Mouse (Mus musculus) T-helper 17 cell (primary cell): ENCODE data around the gene Efna1.

Experiments used
- in situ Hi-C, 2 experiments: fragments of 300-600 bp; cut with MboI, MseI; formaldehyde crosslinking; loops; 1 replicate in 1 of 2; 2 replicates in 1 of 2; pipeline ENCODE4 v1.15.1; 2025; ENCODE audit warnings: high pct_unique_total_duplicates in 2 of 2

The Efna1 gene

DNA sequence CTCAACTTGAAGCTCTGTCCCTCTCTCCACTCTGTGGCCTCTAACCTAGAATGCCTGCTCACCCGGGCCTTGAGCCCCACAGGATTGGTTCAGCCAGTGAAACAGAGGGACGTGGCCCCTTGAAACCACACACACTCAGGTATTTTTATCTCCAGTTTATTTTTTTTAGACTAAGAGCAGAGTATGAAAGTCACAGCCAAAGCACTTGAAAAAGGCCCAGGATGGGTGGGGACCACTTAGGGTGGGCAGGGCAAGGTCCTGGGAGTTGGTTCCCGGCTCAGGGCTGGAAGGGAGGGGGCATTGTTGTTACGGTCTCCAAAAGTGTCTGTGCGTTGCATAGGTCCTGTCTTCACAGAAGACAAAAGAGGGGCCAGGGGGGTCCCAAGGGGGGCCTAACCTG, 33.4 kb upstream of the Efna1 start:
- in situ Hi-C loops: no loop called here

DNA sequence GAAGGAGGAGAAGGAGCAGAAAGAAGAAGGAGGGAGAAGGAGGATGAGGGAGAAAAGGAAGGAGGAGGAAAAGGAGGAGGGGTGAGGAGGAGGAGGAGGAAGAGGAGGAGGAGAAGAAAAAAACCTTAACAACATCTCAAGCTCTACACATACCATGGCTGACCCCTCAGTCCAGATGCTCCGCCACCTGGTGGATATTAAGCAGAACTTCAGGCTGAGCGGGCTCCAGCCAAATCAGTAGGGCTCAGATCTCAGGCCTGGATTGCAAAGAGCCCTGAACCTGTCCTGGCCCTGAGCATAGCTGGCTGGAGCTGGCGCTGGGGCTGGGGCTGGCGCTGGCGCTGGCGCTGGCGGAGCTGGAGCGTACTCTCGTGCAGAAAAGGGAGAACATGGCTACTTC, 27.1 kb upstream of the Efna1 start:
- in situ Hi-C loops: loop anchor here in 1 of 2 experiments (5.0 kb wide), 1 partner anchor 61 kb away; the partner anchor contains the start of genes Krtcap2 and Trim46

DNA sequence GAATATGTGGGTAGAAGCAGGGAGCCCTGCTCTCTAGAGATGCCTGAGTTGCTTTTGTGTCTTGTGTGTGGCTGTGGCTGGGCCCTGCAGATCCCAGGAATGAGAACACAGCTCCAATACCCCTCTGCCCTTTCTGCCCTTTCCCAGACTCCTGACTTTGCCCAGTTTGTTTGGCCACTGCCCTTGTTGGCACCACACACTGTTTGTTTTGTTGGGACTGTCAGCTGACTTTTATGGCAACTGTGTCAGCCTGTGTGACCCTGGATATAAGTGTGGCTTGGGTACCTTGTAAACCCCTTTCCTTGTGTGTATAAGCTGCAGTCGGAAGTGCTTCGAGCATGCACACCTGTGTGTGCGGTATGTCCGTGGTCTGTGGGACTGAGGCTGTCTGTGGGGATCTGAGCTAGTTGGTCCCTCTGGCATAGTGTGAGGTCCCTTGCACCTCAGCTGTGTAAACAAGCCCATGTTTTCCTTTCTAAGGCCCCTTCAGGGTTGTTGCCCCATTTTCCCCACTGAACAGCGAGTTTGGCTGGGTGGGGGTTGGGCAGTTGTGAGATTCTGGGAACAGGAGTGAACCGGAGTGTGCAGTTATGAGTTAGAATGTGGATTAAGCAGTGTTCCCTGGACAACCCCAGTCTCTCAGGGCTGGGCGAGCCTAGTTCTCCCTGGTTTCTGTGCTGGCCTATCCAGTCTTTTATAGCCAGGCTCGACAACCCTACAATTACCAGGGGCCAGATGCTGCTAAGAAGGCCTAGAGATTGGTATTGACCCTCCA, 24.8 kb upstream of the Efna1 start:
- in situ Hi-C loops: loop anchor here in 1 of 2 experiments (5.0 kb wide), 1 partner anchor 58 kb away; the partner anchor contains the start of genes Krtcap2 and Trim46

DNA sequence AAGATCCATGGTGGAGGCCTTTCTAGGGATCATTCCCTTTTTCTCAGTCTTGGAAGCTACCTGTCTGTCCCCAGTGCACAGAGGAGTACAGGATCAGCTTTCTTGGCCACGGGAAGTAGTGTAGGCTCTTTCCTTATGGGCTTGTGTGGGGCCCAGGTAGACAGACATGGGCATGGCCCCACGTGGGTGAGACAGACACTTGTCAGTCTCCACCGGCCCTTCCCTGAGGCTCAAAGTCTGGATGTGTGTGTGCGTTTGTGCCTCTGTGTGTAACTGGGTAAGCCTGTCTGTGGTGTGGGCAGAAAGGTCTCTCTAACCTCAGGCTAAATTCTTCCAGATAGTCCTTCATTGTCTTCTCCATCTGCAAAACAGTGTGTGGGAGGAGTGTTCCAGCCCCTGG, 24.2 kb upstream of the Efna1 start:
- in situ Hi-C loops: loop anchor here in 1 of 2 experiments (5.0 kb wide), 1 partner anchor 58 kb away; the partner anchor contains the start of genes Krtcap2 and Trim46

DNA sequence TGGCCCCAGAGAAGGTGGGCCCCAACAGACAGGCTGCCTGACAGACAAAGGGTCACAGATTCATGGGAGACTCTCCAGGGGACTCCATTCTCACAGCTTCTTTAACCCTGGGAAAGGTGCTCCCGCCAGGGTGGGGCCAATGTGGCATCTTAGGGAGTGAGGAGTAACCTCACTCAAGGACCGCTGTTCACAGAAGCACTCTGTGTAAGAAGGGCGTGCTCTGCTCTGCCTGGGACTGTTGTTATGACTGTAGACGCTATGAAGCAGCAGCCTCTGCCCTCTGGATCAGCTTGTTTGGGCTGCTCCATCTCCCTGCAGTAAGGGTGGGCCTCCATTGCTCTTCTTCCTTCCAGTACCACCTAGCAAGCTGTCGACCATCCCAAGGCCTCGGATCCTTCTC, 23.5 kb upstream of the Efna1 start:
- in situ Hi-C loops: no loop called here

DNA sequence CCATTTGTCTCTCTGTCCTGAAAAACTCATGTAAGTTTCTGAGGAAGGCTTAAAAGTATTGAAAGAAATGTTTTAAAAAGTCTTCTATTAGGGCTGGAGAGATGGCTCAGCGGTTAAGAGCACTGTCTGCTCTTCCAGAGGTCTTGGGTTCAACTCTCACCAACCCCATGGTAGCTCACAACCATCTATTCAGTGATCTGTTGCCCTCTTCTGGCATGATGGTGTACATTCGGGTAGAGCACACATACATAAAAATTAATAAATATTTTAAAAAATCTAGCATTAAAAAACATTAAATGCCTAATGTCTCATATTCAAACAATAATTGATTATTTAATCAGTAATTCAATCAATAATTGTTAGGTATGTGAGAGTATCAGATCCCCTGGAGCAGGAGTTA, 19.6 kb upstream of the Efna1 start:
- in situ Hi-C loops: no loop called here

DNA sequence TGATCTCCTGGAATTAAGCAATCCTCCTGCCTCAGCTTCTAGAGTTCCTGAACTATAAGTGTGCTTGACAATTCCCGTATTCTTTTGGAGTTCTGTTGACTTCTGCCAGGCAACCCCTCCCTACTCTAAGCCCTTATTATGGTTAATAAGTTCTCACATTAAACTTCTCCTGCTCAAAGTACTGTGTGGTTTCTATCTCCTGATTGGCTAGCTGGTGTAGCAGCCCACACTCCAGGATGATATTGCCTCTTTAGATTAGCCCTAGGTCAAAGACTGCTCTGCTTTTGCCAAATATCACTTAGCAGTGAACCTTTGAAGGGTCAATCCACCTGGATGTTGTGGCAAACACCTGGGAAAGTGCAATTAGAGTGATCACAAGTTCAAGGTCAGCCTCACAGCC, 19.1 kb upstream of the Efna1 start:
- in situ Hi-C loops: no loop called here

DNA sequence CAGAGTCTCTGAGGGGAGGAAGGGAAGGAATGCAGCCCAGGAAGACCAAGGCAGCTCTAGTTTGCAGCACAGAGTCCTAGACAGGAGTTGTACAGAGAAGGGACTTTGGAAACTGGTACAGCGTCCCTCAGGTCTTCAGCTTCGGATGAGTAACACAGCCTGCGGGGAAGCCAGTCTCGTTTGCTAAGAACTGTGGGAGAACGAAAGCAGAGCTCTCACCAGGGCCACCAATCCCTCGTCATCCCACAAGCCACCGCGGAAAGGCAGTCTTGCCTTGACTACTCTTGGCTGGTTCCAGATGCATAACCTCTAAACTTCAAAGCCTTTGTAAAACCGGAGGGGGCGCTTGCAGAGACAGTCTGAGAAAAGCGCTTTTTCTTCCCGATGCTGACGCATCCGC, 18.6 kb upstream of the Efna1 start:
- in situ Hi-C loops: no loop called here

DNA sequence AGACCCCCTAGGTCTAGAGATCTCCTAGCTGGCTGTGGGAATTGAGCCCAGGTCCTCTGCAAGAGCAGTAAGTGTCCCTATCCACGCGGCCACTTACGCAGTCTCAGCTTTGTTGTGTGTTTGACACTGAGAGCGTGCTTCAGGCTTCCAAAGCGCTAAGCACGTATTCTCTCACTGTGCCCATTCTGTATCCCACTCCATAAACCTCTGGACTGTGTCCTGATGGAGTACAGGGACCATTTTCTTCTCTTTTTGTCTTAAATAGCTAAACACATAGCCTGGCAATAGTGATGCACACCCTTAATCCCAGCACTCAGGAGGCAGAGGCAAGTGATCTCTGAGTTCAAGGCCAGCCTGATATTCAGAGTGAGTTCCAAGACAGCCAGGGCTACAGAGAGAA, 18.0 kb upstream of the Efna1 start:
- in situ Hi-C loops: no loop called here

DNA sequence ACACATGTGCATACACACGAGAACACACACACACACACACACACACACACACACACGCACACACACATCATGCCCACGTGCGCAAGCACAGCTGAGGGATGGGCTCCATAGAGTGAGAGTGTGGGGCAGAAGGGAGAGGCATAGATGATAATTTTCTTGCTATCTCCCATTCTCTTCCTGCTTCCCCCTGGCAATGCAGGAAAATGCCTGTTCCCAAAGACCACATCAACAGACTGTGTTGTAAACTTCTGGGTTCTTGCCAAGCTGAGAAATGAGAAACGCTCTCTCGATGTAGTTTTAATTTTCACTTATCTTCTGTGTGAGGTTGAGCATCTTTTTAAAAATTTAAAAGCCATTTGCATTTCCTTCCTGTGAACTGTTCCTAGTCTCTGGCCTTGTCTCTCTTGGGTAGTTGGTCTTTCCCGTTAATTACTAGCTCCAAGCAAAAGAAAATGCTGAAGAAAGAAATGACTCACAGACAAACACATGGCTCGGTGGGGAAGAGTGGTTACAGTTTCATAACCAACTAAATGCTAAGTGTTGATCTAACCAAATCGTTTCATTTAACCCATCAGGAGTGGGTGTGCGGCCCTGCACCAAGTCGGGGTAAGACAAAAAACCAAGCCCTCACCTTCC, 15.9 kb upstream of the Efna1 start:
- in situ Hi-C loops: no loop called here

DNA sequence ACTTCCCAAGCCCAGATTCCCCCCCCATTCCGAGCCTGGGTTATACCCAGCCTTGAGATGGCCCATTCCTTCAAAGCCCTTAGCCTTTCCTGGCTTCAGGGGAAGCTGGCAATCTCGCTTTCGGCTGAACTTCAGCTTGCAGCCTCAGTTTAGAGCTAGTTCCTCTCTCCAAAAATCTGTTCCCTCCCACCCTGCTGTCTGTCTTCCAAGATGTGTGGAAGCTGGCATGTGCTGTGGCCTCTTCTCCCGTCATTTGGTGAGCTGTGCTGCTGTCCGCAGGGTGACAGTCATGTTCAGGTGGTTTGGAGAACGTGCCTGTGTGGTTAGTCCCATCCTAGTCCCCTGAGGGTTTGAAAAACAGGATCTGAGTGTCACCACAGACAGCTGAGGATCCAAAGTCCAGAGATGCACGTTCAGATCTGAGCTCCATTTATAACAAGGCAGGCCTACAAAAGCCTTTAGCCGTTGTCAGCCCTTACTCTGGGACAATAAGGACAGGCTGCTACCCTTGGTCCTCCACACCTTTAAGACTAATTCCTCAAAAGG, 14.8 kb upstream of the Efna1 start:
- in situ Hi-C loops: no loop called here

DNA sequence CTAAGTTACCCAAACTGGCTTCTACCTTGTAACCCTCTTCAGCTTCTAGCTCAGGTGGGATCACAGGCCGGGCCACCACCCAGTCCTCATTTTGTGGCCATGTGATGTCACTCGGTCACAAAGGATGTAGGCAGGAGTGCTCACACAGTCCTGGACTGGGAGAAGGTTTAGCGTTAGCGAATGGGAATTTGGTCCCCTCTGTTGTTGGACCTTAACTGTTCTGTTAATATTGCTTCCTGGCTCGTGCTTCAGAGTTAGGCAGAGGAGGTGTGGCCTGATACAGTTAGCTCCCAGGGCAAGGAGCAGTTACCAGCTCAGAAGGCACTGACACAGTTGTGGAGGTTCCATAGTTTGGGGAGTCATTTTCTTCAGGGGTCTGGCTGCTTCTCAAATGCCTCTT, 13.3 kb upstream of the Efna1 start:
- in situ Hi-C loops: no loop called here

DNA sequence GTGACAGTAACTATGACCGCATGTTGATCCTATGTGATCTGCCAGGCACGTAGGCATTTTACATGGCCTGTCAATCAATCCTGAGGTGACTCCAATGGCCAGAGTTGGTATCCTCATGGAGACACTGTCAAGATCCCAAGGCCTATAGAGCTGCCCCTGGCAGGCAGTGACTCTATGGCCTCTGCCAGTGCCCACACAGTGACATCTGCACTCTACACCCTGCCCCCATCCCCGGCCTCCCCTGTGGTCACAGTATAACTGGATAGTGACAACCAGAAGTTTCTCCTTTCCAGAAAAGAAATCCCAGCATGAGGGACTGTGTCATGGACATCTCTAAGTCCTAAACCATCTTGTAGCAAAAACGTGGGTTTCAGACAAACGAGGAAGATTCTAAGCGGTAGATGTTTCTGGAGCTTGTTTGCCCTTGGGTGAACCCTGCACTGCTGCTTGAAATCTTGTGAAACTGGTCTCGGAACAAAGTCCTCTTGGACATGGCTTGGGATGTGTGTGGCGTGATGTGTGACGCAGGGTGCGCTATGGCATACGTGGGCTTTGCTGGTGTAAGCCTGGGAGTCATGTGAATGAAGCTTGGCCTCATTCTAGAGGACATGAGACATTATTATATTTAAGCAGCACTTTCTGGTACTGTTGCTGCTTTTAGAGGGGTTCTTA, 12.4 kb upstream of the Efna1 start:
- in situ Hi-C loops: no loop called here

DNA sequence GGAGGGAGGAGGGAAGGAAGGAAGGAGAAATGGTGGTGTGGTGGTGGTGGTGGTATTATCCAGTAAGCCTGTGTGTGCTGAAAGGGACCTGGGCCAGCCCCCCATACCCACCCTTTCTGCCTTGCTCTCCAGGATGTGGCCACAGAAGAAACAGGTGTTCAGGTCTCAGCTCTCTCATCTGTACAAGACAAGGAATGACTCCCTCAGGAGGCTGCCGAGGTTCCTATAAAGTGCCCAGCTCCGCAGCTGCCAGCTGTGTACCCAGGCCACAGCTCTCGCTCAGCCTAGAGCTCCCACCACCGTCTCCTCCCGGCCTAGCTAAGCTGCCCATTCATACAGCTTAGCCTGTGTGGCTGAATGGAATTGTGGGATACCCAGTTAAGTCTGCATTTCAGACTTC, 11.4 kb upstream of the Efna1 start:
- in situ Hi-C loops: no loop called here

DNA sequence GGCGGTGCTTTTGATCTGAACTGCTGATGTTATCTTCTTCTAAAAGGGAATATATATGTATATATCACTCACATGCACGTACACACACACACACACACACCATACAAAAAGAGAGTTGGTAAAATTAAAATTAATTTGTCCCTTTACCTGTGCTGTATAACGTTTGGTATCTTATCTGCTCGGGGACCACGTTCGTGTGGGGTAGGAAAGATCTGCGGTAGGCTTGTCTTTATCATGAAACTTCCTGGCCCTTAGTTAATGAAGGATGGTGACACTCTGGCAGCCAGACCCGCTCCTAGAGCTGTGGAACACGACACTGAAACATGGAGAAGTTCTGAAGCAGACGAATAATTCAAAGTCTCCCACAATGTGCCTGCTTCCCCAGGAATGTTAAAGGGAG, 10.9 kb upstream of the Efna1 start:
- in situ Hi-C loops: no loop called here

DNA sequence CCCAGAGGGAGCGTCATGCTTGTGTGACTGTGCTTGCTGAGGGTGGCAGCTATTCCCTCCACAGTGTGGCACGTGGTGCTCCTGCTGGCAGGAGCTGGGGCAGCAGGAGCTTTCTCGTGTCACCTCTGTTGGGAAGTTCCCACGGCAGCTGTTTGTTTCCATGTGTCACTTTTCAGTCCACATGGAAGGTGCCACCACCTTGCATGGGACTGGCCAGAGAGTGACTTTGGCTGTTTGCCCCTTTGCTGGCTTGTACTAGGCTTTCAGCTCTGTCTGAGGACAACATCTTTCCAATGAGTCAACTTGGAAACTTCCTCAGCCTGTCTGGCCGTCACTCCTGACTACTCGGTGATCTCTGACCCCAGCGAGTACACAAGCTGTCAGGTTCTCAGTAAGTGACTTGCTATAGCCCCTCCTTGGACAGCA, 7.6 kb upstream of the Efna1 start:
- in situ Hi-C loops: no loop called here

DNA sequence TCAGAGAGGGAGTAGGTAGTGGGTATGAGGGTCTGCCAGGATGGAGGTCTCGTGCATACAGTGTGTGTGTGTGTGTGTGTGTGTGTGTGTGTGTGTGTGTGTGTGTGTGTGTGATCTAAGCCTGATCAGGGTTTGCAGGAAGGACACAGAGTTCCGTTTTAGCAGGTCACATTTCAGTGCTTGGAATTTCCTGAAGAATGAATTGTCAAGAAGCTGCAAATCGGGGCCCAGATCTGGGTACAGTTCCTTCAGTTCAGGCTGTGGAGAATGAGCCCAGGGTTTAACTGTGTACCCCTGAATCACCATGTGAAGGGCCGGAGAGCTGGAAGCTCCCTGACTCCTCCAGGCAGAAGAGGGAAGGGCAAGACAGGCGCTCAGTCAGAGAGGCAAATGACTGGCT, 6.3 kb upstream of the Efna1 start:
- in situ Hi-C loops: no loop called here

DNA sequence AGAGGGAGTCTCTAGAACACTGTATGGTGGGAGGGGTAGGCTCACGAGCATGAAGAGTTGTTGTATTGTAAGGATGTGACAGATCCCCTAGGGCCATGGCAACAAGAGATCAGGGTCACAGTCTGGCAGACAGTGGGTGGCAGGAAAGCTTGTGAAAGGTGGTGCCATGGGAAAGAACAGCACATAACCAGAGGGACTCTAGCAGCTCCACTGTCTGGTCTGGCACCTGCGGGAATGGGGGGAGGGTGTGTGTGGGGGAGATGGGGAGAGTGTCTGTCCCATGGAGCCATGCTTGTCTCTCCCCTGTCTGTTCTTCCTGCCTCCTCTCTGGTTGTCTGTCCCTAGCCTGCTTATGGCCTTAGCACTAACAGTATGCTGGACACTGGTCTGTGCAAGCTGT, 4.6 kb upstream of the Efna1 start:
- in situ Hi-C loops: no loop called here

DNA sequence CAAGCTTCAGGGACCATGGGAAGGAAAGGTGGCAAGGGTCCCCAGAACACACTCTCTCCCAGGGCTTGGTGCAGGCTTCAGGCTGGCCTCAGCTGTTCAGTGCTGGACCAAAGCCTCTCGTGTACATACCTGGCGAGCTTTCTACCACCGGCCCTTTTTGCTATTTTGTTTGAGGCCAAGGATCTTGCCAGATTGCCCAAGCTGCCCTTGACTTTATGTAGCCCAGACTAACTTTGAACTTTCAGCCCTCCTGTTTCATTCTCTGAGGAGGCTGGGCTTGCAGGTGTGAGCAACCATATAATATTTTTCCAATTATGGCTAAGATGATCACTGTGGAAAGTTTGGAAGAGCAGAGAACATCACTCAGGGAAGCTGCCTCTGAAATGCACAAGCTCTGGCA, 3.3 kb upstream of the Efna1 start:
- in situ Hi-C loops: loop anchor here (5.0 kb wide), 1 partner anchor 37 kb away; the partner anchor contains the start of genes Krtcap2 (in 2 of the 2) and Trim46 (in 2 of the 2)

DNA sequence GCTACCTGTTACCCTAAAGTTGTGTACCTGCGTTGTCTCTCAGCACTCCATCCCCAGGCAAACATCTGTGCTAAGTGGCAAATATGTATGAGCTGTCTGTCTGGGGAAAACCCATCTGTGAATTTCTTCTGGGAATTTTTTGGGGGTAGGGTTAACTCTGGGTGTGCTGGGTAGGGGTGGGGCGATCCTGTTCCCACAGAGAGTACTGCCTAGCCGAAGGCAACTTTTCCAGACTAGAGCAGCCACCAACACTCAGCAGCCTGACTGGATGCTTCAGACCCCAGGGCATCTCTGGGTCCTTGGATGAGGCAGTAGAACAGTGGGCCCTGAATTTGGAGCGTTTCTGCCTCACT, 1.3 kb upstream of the Efna1 start:
- in situ Hi-C loops: loop anchor here (5.0 kb wide), 1 partner anchor 35 kb away; the partner anchor contains the start of genes Krtcap2 (in 2 of the 2) and Trim46 (in 2 of the 2)

DNA sequence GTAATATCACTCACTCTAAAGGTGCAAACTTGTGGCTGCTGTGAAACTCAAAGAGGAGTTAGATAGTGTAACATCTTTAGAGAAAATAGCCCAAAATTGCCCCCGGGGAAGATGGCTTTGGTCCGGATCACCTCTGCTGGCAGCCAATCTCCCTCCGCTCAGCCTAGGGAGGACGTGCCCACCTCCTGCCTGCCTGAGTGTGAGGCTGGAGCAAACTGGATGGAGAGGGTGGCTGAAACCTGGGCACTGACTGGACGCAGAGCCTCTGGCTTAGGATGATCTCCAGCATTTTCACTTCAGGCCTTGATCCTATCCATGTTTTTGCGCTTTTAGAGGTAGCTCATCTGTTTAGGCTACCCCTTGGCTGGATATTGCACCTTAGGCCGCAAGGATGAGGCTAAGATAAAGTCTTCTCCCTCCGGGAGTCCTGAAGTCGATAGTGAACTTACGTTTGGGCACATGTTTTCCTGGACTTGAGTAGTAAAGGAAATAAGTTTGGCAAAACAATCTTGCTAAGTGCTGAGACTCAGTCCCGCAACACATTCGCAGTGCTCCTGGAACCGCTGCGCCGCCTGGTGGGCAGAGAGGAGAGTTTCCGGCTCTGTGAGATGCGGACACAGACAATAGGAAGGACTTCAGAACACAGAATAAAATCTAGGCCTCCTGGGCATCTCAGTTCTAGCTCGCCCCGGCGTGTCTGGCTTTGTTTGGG, 793 bp upstream of the Efna1 start:
- in situ Hi-C loops: loop anchor here (5.0 kb wide), 1 partner anchor 34 kb away; the partner anchor contains the start of genes Krtcap2 (in 2 of the 2) and Trim46 (in 2 of the 2)
